Mouse (Mus musculus) kidney, embryonic 15.5 days (tissue): ENCODE data around the gene Klhl10. TPM values are rescaled to one million over a fixed set of nuclear protein-coding genes. Genes with fewer than 3 reads are reported as not detected.

Source experiments
- ATAC-seq: fragments of 200-750 bp; cut with Nextera tagmentation; replicated peaks from 2 replicates; pipeline ENCODE4 v1.8.0; 2017; ENCODE audit warnings: moderate TSS enrichment; ENCODE audit not compliant: low FRiP score
- H3K27ac ChIP-seq: fragments of 300-500 bp; sonication (generic); 2 replicates; pipeline ENCODE4 v1.5.1; 2015; ENCODE audit warnings: mild to moderate bottlenecking, inconsistent platforms
- H3K27me3 ChIP-seq: fragments of 300-500 bp; sonication (generic); 2 replicates; pipeline ENCODE4 v1.6.1; 2015; ENCODE audit warnings: inconsistent platforms
- H3K36me3 ChIP-seq: fragments of 300-500 bp; sonication (generic); 2 replicates; pipeline ENCODE4 v1.6.1; 2015; ENCODE audit warnings: inconsistent platforms
- H3K4me1 ChIP-seq: fragments of 300-500 bp; sonication (generic); 2 replicates; pipeline ENCODE4 v1.6.1; 2015; ENCODE audit warnings: inconsistent platforms
- H3K4me2 ChIP-seq: fragments of 300-500 bp; sonication (generic); 2 replicates; pipeline ENCODE4 v1.6.1; 2015; ENCODE audit warnings: moderate library complexity, mild to moderate bottlenecking, inconsistent platforms
- H3K4me3 ChIP-seq: fragments of 300-500 bp; sonication (generic); replicated peaks from 2 replicates; pipeline ENCODE4 v1.5.1; 2015; ENCODE audit warnings: mild to moderate bottlenecking, inconsistent platforms
- H3K9ac ChIP-seq: fragments of 300-500 bp; sonication (generic); 2 replicates; pipeline ENCODE4 v1.6.1; 2015; ENCODE audit warnings: mild to moderate bottlenecking, inconsistent platforms
- H3K9me3 ChIP-seq: fragments of 300-500 bp; sonication (generic); replicated peaks from 2 replicates; pipeline ENCODE4 v1.6.1; 2016; ENCODE audit warnings: inconsistent platforms
- WGBS: fragments of 180-500 bp; shearing (Covaris S2); methylation state at CpG from one replicate; pipeline ENCODE4 v1.1.7; 2015; ENCODE audit warnings: mixed read lengths; 5-methylcytosine and 5-hydroxymethylcytosine counted together
- polyA plus RNA-seq: library from polyadenylated mRNA; unstranded; fragments of >200 nt; fragmentation: Nextera tagmentation; extraction: Ambion mirVana; gene quantifications from 2 replicates; pipeline ENCODE4 v1.2.1, GENCODE M21; 2015

The Klhl10 gene
- polyA plus RNA-seq, 1 experiment from 2014 or later: 0.44 TPM

DNA sequence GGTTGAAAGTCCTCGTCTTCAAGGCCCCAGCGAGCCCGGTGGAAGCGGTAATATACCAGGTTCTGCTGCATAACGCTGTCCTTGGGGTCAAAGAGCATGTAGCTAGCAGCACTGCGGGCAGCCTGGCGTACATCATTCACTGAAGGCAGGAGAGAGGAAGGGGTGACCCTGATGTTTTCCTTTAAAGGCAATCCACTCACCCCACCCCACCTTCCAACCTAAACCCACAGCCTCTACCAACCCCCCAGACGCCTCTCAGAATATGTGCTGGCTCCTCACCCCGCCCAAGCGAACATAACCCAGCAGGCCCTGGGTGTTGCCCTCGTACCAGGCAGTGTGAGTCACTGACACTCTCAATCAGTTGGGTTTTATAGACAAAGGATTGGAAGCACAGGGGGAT lies 30.0 kb upstream of the Klhl10 start:
- H3K36me3 ChIP-seq: peaks cover 34% of the 10 kb centered on the region
- peak overlapping the region; percentile 85 for H3K4me2 ChIP-seq
- H3K27me3 ChIP-seq: no peaks in the 10 kb centered on the region
- no peak overlapping the region for H3K4me3 ChIP-seq
- no peak overlapping the region for H3K9ac ChIP-seq
- WGBS: 65% methylated on average over 11 of the region's 11 CpGs
- no peak overlapping the region for H3K27ac ChIP-seq
- H3K4me1 ChIP-seq: peaks cover 61% of the 10 kb centered on the region
- no peaks in the 10 kb centered on the region for H3K9me3 ChIP-seq
- no peak for ATAC-seq

DNA sequence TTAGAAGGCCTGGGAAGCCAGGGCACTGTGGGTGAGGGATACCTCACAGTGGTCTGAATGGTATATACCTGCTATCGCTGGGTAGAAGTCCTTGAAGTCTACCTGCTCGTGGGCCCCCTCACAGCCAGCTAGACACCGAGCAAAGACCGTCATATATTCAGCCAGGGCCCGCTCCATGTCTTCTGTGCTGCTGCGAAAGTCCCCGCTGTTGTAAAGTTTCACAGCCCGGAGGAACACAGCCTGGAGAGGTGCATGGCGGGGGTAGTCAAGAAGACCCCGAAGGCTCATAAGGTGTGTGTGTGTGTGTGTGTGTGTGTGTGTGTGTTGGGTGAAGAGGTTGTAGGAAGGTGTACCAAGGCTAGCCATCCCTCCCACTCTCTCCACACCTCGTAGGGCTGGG lies 28.2 kb upstream of the Klhl10 start:
- no peaks in the 10 kb centered on the region for H3K9me3 ChIP-seq
- H3K4me1 ChIP-seq: peaks cover 65% of the 10 kb centered on the region
- peak overlapping the region; percentile 80 for H3K4me3 ChIP-seq
- peaks cover 30% of the 10 kb centered on the region for H3K36me3 ChIP-seq
- ATAC-seq: no peak
- H3K9ac ChIP-seq: peak overlapping the region; percentile 75
- WGBS: 49% methylated on average over 11 of the region's 11 CpGs
- H3K27me3 ChIP-seq: no peaks in the 10 kb centered on the region
- H3K4me2 ChIP-seq: peak overlapping the region; percentile 85
- peak overlapping the region; percentile 97 for H3K27ac ChIP-seq

DNA sequence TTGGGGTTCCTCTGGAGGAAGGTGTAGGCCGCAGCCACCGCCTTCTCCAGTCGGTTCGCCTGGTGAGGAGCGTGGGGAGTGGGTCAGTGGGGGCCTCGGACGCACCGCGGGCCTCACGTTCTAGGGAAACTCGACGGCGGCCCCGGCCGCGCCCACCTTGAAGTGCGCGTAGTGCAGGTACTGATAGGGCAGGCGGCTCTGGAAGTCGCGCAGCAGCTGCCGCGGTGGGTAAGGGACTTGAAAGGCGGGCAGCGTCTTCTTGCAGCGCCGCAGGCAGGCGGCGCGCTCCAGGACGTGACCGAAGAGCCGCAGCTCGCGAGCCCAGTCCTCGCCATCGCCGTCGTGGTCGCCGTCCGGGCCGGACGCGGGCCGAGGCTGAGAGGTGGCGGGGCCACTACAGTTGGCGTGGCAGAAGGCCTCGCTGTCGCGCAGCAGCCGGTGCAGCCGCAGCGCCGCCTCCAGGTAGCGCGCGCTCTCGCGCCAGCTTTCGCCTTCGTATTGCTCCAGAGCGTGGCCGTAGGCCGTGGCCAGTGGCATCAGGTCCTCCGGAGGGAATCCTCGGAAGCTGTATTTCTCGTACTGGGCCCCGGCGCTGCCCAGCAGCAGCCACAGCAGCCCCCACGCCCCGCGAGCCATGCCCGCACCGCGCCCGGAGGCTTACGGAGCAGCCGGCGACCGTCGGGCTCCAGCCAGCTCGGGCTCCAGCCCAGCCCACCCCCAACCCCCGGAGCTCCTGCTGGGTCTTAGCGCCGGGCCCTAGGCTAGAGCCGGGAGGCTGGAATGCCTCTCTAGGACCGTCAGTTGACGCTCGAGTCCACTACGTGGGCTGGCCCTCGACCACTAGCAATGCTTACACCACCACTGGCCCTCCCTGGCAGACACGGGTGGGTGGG lies 27.4 kb upstream of the Klhl10 start, which contains the start of gene P3h4:
Gene P3h4 (minus strand): TSS at position 816 of the 893 bp plus-strand sequence.
- under 1% methylated on average over 93 of the region's 93 CpGs for WGBS
- Histone ChIP-seq H3K9ac (peak within 1 kb of the TSS; percentile 75), H3K27ac (peak within 1 kb of the TSS; percentile 97), H3K9me3 (no peaks in the 10 kb centered on the region), H3K4me3 (peak within 1 kb of the TSS; percentile 80), H3K4me2 (peak within 1 kb of the TSS; percentile 85), H3K4me1 (peaks cover 65% of the 10 kb centered on the region), H3K27me3 (no peaks in the 10 kb centered on the region), H3K36me3 (peaks cover 26% of the 10 kb centered on the region)
- peak; percentile 96 for ATAC-seq

- peaks cover 64% of the 10 kb centered on the region for H3K4me1 ChIP-seq
- H3K36me3 ChIP-seq: peaks cover 20% of the 10 kb centered on the region
- H3K27ac ChIP-seq: peak within 1 kb of the TSS; percentile 97
- H3K4me3 ChIP-seq: peak within 1 kb of the TSS; percentile 80
- H3K4me2 ChIP-seq: peak within 1 kb of the TSS; percentile 85
- H3K9ac ChIP-seq: peak within 1 kb of the TSS; percentile 75
- ATAC-seq: peak; percentile 60
- H3K27me3 ChIP-seq: no peaks in the 10 kb centered on the region
- no peaks in the 10 kb centered on the region for H3K9me3 ChIP-seq
- under 1% methylated on average over 31 of the region's 31 CpGs for WGBS
Measured at GRCm38 (mm10) chr11:100414914-100415822, 26.5 kb upstream of the Klhl10 start, which contains the start of gene Fkbp10. Gene Fkbp10, plus strand, starts transcription at chr11:100415697.

DNA sequence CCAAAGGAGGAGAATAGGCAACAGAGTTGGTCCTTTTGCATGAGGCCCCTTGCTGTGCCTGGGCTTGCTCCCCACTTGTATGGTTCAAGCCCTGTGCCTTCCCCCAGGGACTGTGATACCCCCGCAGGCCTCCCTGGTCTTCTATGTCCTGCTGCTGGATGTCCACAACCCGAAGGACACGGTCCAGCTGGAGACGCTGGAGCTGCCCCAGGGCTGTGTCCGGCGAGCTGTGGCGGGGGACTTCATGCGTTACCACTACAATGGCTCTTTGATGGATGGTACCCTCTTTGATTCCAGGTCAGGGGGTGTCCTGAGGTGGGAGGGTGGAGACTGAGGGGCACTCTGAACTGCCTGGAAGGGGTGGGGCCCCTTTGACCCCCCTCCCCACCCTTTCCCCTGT lies 20.2 kb upstream of the Klhl10 start:
- Histone ChIP-seq H3K27me3 (no peaks in the 10 kb centered on the region), H3K4me2 (0 out of 2 replicates have a peak overlapping the region, but pooled peaks have one; percentile 16), H3K36me3 (peaks cover 60% of the 10 kb centered on the region), H3K4me3 (no peak overlapping the region), H3K27ac (peak overlapping the region; percentile 75), H3K9ac (no peak overlapping the region), H3K4me1 (peaks cover 35% of the 10 kb centered on the region), H3K9me3 (no peaks in the 10 kb centered on the region)
- 28% methylated on average over 8 of the region's 8 CpGs for whole genome bisulfite sequencing
- ATAC-seq: peak; percentile 66

- Histone ChIP-seq H3K4me1 (peaks cover 25% of the 10 kb centered on the region), H3K4me2 (no peak overlapping the region), H3K36me3 (peaks cover 61% of the 10 kb centered on the region), H3K9me3 (no peaks in the 10 kb centered on the region), H3K4me3 (no peak overlapping the region), H3K27ac (no peak overlapping the region), H3K27me3 (no peaks in the 10 kb centered on the region), H3K9ac (no peak overlapping the region)
- ATAC-seq: no peak
- WGBS: 92% methylated on average over 7 of the region's 7 CpGs
Measured at GRCm38 (mm10) chr11:100423836-100424235, 17.9 kb upstream of the Klhl10 start.

DNA sequence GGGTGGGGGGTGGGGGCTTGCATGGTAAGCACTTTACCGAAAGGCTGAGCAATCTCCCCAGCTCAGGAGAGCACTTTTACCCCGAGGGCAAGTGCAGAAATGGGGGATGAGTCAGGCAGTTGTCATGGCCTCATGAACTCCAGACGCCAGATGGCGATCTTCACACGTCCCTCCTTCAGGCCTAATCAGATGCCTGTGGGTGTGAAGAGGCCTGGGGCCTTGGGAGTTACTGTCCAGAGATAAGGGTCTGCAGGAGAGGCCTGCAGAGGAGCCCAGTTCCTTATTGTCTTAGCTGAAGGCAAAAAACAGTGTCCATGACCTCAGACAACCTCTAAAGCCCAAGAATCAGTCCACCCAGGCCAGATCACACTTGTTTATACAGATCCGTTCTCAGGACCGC lies 15.9 kb upstream of the Klhl10 start:
- Histone ChIP-seq H3K4me1 (peaks cover 17% of the 10 kb centered on the region), H3K4me3 (no peak overlapping the region), H3K27me3 (no peaks in the 10 kb centered on the region), H3K4me2 (no peak overlapping the region), H3K9ac (no peak overlapping the region), H3K9me3 (no peaks in the 10 kb centered on the region), H3K27ac (no peak overlapping the region), H3K36me3 (peaks cover 70% of the 10 kb centered on the region)
- 18% methylated on average over 7 of the region's 7 CpGs for WGBS
- peak; percentile 30; the same call in 1 of the 2 replicates for ATAC-seq

DNA sequence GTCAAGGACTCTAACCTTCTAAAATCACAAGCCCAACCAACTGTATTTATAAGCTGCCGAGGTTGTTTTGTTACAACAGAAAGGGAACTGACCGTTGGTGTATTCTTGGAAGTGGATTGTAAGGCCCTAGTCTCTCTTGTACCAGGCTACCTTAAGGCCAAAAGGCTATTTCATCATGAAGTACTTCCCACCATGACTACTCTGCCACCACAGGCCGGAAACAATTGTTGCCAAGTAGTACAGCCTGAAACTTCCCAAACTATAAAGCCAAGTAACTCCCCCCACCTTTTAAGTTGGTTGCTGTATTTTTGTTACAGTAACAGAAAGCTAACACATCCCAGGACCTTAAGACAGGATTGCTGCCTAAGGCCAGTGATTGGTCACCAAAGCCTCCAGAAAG lies 14.9 kb upstream of the Klhl10 start:
- ATAC-seq: no peak
- Histone ChIP-seq H3K9ac (no peak overlapping the region), H3K27me3 (no peaks in the 10 kb centered on the region), H3K4me1 (peaks cover 7% of the 10 kb centered on the region), H3K4me3 (no peak overlapping the region), H3K27ac (no peak overlapping the region), H3K4me2 (no peak overlapping the region), H3K36me3 (peaks cover 69% of the 10 kb centered on the region), H3K9me3 (no peaks in the 10 kb centered on the region)
- WGBS: 83% methylated on average over 3 of the region's 3 CpGs

GRCm38 (mm10) chr11:100428612-100429199 lies 13.0 kb upstream of the Klhl10 start:
- H3K27me3 ChIP-seq: no peaks in the 10 kb centered on the region
- peaks cover 67% of the 10 kb centered on the region for H3K36me3 ChIP-seq
- no peak overlapping the region for H3K27ac ChIP-seq
- WGBS: 50% methylated on average over 9 of the region's 9 CpGs
- no peak overlapping the region for H3K4me3 ChIP-seq
- H3K9ac ChIP-seq: no peak overlapping the region
- H3K4me2 ChIP-seq: no peak overlapping the region
- no peak for ATAC-seq
- H3K4me1 ChIP-seq: no peaks in the 10 kb centered on the region
- no peaks in the 10 kb centered on the region for H3K9me3 ChIP-seq

- peaks cover 64% of the 10 kb centered on the region for H3K36me3 ChIP-seq
- no peak for ATAC-seq
Measured at GRCm38 (mm10) chr11:100430052-100430451, 11.7 kb upstream of the Klhl10 start.

GRCm38 (mm10) chr11:100432002-100432401 lies 9.7 kb upstream of the Klhl10 start:
- Histone ChIP-seq H3K4me3 (no peak overlapping the region), H3K27me3 (no peaks in the 10 kb centered on the region), H3K4me2 (no peak overlapping the region), H3K9me3 (no peaks in the 10 kb centered on the region), H3K9ac (no peak overlapping the region), H3K4me1 (no peaks in the 10 kb centered on the region), H3K27ac (no peak overlapping the region), H3K36me3 (peaks cover 74% of the 10 kb centered on the region)
- WGBS: 94% methylated on average over 5 of the region's 5 CpGs
- ATAC-seq: no peak

More at GRCm38 (mm10) chr11:100430052-100430451, 11.7 kb upstream of the Klhl10 start:
- no peak overlapping the region for H3K9ac ChIP-seq
- H3K4me3 ChIP-seq: no peak overlapping the region
- H3K27ac ChIP-seq: no peak overlapping the region
- no peaks in the 10 kb centered on the region for H3K27me3 ChIP-seq
- no peak overlapping the region for H3K4me2 ChIP-seq
- no peaks in the 10 kb centered on the region for H3K9me3 ChIP-seq
- WGBS: 91% methylated on average over 7 of the region's 7 CpGs
- no peaks in the 10 kb centered on the region for H3K4me1 ChIP-seq
